Mouse (Mus musculus) fibroblast of lung, adult 2 months (primary cell): ENCODE data around the gene Gtf2h2.
"Not testable (repeated sequence)": the region's sequence is repeated elsewhere in the genome, so short reads cannot be mapped to it uniquely, and the experiment has no call there.

ENCODE experiments used
- DNase-seq: peaks from one replicate; pipeline ENCODE4 v3.0.0-alpha.2; 2011; ENCODE audit warnings: low read depth

Gtf2h2 gene

DNA sequence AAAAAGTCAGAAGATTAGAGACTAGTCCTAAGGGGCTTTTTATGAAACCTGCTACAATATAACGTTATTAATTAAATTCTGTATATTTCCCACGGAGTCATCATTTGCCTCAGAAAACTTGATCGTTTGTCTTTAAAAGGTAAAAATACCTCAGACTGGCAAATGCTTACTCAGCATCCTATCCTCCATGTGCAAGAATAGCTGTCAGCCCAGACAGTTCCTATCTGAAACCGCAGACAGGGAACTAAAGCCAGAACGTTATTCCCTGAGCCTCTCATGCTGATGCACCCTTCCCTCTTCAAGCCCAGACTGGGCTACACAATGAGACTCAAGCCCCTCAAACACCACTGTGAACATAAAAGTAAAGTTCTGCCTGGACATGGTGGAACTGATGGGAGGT is 2.0 kb downstream of the Gtf2h2 start:
- no peak for DNase-seq

GRCm38 (mm10) chr13:100483610-100484009 is 8.8 kb downstream of the Gtf2h2 start:
- no peak for DNase-seq

DNA sequence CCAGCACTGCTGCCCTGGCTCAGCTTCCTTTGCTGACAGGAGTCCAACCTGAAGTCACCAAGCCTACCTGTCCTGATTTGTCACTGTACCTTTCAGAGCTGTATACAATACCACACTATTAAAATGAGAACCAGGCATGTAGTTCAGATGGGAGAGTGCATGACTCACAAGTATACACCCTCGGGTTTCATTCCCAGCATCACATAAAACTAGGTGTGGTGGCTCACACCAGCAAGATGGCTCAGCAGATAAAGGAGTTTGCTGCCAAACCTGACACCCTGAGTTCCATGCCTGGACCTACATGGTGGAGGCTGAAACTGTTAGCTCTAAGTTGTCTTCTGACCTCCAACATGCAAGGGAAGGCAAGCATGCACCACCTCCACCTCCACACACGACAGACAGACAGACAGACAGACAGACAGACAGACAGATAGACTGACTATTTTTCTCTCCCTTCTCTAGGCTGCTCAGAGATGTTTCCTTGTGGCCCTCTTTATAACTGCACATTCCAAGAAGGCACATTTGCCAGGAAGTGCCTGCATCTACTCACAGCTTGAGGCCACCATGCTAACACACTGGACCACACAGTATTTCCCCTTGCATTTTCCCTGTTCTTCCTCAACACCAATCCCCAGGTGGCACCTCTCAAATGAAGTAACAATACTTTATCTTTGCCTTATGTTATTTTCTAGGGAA is 28.7 kb downstream of the Gtf2h2 start:
- no peak for DNase-seq

DNA sequence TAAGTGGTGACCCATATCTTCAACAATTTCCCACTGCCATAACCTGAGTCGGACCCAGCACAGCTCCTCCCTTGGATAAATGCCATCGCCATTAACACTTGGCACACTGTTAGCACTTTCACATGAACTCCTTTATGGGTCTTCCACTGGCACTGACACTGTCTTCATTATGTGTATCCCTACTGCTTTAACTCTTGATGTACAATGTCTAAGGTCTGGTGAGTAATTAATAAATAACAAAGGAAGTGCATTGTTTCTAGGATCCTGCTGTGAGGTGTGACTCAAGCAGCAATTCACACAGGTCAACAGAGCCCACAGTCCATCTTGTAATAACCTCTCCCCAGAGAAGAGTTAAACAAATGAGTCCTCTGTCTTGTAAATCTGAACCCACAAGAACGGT is 31.0 kb downstream of the Gtf2h2 start:
- DNase-seq = no peak

GRCm38 (mm10) chr13:100452415-100453127 is 39.8 kb downstream of the Gtf2h2 start, which contains the start of gene Naip1:
Naip1 (minus strand) TSS chr13:100452869.
- DNase-seq = not testable (repeated sequence)

- no peak for DNase-seq
These were observed 42.9 kb downstream of the Gtf2h2 start for GRCm38 (mm10) chr13:100449495-100449894.

DNA sequence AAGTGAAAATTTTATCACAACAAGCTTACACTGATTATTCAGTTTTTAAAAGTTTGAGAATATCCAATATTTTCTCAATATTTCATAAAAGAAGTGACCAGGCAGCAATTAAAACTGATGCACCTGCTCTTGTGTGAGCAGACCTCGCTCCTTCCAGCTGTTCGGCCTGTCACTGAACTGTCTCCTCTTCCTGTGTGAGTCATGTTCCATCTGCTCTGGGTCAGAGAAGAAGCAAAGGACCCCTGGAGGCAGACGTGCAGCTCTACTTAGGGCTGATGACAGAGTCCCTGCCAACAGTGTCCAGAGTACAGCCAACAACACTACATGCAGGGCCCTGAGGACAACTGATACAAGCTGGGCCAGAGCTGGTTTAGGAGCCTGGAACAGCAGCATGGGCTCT is 52.3 kb downstream of the Gtf2h2 start:
- no peak for DNase-seq

- peak; percentile 7 for DNase-seq
These were observed 53.7 kb downstream of the Gtf2h2 start for GRCm38 (mm10) chr13:100438701-100439100.

DNA sequence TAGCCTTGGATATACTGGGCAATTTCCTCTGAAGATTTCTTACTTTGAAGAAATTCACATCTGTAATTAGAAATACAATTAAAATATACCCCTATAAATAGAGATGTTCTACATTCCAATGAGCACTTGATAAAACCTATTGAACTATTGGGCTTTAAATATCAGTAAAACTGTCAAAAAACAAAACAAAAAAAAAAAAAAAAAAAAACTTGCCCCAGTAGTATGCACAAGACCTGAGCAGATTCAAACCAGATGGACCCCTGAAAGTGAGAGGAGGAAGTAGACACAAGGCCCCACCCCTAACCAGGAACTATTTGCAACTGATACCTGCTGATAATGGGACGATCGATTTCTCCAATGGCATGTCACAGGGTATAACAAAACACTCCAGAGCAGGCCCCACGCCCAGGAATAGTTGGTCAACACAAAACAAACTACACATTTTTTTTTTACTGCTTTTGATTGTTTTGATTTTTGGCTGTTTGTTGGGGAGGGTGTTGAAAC is 55.0 kb downstream of the Gtf2h2 start:
- no peak for DNase-seq

GRCm38 (mm10) chr13:100436556-100437163 is 55.7 kb downstream of the Gtf2h2 start:
- DNase-seq = not testable (repeated sequence)

DNA sequence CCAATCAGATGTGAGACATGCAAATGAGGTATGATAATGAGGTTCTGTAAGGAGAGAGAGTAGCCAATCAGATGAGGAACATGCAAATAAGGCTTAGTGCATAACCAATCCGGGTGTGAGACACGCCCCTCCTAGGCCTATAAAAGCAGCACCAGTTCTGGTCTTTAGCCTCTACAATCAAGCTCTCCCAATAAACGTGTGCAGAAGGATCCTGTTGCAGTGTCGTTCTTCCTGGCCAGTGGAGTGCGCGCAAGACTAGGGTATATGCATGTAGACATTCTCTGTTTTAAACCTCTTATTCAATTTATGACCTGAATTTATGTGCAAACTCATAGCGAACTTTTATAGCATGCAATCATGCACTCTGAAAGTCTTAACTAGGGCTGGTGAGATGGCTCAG is 72.4 kb downstream of the Gtf2h2 start:
- DNase-seq = not testable (repeated sequence)

- DNase-seq = no peak
These were observed 78.0 kb downstream of the Gtf2h2 start for GRCm38 (mm10) chr13:100414428-100414827.
